Mouse (Mus musculus): ENCODE results near the gene Ccdc9.
"Not testable (repeated sequence)": the region's sequence is repeated elsewhere in the genome, so short reads cannot be mapped to it uniquely, and the experiment has no call there.

Ccdc9 gene

DNA sequence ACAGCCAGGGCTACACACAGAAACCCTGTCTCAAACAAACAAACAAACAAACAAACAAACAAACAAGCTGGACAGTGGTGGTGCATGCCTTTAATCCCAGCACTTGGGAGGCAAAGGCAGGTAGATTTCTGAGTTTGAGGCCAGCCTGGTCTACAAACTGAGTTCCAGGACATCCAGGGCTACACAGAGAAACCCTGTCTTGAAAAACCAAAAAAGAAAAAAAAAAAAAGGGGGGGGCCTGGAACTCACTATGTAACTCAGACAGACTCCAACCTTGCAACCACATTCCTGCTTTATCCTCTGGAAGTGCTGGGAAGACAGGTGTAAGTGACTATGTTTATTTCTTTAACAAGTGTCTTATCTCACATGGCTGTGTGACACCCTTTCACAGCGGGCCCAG is 21.5 kb upstream of the Ccdc9 start, which contains the start of gene Bbc3:
Gene Bbc3, plus strand, starts transcription at position 301 of the 400 bp plus-strand sequence.
- not testable (repeated sequence) for DNase-seq (ENCODE audit: low read depth)

DNA sequence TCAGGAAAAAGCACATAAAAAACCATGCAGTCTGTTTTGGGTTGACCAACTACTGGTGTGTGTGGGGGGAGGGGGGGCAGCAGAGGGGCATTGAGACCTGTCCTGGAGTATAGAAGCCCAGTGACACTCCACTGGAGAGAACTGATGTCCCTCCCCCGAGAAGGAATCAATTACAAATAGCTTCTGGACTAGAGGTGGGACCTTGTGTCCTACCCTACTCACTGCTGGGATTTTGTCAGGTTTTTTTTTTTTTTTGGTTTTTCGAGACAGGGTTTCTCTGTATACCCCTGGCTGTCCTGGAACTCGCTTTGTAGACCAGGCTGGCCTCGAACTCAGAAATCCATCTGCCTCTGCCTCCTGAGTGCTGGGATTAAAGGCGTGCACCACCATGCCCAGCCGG is 20.5 kb upstream of the Ccdc9 start:
- not testable (repeated sequence) for DNase-seq (ENCODE audit: low read depth)

DNA sequence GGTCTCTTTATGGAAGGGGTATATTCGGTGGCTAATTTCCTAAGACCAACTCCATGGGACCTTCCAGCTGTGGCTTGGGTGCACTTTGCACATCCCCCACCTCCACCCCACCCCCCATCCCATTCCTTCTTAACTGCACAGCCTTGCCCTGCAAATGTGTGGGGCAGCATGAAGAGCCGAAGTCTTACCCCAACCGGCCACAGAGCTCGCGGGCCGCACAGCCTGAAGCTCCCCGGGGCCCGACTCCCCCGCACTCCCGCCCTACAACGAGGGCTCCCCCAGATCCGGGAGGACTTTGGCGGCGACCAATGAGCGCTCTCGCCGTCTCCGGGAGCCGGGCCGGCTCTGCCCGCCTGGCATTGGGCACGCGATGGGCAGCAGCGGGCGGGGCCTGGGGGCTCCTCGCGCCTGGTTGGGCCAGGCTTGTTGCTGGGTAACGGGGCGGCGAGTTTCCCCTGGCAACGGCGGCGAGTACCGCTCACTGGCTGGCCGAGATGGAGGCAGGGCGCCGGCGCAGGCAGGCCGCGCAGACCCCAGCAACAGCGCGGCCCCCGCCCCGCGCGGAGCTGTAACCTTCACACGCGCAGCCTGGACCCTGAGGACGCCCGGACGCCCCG is 12.9 kb upstream of the Ccdc9 start:
- peak; percentile 70 for DNase-seq (ENCODE audit: low read depth)

DNA sequence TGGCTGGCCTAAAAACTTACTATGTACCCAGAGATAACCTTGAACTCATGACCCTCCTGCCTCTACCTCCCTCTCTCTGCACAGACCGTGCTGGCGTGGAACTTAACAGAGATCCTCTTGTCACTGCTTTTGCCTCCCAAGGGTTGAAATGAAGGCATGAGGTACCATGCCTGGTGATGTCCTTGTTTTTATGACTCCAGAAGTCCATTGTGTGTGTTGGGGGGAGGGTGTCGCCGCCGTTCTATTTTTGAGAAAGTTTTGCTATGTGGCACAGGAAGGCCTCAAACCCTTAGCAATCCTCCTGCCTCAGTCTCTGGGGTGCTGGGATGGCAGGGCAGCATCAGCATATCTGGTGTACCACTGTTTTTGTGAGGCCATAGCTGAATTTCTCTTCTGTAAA is 12.3 kb upstream of the Ccdc9 start:
- DNase-seq (ENCODE audit: low read depth): no peak

DNA sequence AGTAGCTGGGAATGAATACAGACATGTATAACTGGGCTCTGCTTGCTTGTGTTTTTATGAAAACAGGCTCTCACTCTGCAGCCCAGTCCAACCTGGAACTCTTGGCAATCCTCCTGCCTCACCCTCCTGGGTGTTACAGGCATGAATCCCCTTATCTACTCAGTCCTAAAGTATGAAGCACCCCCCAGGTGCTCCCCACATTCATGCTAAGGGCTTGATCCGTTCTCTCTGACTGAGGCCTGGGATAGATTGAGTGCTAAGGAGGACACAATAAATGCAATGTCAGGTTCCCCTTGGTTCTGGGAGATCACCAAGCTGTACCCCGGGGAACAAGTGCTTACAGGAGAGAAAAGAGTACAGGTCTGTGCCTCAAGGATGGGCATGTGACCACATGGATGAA is 11.0 kb upstream of the Ccdc9 start:
- no peak for DNase-seq (ENCODE audit: low read depth)

DNA sequence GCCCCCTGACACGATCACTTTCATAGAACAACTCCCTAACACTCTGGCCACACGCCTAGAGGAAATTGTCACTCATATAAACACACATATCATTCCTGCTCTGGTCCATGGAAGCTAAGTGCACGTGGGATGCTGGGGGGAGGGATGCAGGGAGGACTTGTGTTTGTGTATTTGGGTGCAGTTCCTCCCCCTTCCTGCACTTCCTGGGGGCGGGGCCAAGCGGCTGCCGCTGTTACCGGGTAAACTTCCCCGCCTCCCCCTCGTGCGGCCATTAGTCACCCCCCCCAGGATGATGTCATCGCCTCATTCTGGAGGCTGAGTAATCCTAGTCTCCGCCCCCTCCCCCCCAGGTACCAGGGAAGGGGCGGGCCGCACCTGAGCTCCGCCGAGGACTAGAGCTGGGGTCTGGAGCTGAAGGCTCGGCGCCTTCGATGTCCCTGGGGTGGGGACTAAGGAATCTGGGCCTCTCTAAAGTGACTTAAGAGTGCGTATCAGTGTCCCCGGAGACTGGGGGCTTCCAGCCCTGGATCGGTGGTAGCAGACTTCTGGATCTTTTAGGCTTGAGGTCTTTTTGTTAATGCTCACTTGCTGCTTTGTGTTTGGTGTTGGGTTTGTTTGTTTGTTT is 10.3 kb upstream of the Ccdc9 start:
- peak; percentile 97 for DNase-seq (ENCODE audit: low read depth)

DNA sequence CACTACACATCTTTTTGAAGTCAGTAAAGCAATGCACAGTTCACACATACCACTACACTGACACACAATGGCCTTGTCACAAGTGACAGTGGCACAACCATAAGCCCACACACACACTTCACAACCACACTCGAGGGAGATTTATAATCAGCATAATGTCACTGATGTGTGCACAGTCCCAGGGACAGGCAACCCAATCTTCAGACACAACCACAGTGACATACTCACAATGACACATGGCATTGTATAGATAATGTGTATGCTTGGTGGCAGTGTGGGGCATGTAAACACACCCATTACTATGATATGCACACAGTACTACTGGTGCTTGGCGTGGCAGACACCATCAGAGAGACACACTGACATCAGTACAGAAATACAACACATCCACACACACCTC is 9.6 kb upstream of the Ccdc9 start:
- DNase-seq (ENCODE audit: low read depth): peak; percentile 55

DNA sequence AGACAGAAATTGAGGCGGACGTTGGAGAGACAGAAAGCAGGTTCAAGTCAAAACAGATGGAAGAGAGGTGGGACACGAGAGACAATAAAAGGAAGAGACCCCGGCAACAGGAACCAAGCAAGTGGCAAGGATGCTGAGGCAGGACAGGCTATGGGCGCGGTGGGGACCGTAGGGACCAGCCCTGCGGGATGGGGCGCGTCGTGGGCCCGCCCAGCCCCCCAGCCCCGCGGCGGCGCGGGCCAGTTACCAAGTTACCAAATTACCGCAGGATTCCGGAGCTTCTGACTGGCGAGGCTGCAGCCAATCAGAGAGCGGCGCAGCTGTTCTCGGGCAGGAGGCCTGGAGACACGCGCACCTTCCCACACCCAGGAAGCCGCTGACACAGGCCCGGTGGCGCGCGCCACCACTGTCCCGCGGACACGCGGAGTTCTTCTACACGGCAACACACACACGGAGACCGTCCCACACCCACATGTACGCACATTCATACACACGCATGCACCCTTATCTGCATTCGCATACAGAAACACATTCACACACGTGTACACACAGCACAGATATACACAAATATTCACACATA is 8.8 kb upstream of the Ccdc9 start:
- peak; percentile 93 for DNase-seq (ENCODE audit: low read depth)

DNA sequence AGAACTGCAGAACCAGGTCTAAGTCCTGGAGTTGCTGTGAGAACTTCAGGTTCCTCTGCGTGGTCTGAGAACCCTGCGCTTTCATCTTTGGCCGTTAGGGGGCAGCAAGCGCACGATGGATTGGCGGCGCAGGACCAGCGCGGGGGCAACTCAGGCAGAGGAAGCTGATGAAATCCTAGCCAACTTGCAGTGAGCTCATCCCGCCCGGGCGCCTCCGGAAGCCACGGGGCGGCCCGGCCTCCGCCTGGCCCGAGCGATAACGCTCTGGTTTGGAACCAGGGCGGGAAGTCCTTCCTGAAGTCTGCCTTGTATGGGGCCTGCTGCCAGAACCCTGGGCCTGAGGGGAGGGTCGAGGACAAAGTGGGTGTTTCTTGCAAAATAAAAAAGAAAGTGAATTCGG is 8.2 kb upstream of the Ccdc9 start:
- DNase-seq (ENCODE audit: low read depth): peak; percentile 97

DNA sequence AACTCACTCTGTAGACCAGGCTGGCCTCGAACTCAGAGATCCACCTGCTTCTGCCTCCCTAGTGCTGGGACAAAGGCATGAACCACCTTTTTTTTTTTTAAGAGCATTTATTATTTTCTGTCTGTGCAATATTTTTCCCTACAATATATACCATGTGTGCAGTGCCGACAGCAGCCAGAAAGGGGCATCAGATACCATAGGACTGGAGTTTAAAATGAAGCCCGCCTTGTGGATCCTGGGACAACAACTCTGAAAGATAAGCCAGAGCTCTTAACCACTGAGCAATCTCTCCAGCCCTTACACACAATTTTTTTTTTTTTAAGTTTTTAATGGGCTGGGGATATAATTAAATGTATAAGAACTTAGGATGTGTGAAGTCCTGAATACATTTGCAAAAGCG is 7.8 kb upstream of the Ccdc9 start:
- DNase-seq (ENCODE audit: low read depth): peak; percentile 79

DNA sequence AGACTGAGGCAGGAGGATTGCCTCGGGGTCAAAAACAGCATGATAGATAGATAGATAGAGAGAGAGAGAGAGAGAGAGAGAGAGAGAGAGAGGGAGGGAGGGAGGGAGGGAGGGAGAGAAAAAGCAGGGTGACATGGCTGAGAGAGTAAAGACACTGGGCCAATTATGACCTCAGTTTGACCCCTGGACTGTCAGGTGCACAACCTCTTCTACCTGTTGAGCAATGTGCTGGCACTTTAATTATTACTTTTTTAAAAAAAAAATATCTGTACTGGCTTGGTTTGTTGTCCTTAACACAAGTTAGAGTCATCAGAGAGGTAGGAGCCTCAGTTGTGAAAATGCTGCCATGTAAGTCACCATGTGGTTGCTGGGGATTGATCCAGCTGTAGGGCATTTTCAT is 1.2 kb upstream of the Ccdc9 start:
- no peak for DNase-seq (ENCODE audit: low read depth)

DNA sequence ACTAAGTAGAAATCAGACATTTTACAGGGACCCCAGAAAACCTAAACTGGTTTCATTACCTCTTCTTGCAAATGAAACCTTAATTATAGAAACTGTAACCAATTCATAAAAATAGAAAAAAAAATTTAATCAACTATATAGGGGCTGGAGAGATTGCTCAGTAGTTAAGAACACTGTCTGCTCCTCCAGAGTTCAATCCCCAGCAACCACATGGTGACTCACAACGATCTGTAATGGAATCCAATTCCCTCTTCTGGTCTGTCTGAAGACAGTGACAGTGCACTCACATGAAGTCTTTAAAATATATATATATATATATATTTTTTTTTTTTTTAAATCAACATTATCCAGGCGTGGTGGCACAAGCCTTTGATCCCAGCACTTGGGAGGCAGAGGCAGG is 421 bp upstream of the Ccdc9 start:
- no peak for DNase-seq (ENCODE audit: low read depth)

DNA sequence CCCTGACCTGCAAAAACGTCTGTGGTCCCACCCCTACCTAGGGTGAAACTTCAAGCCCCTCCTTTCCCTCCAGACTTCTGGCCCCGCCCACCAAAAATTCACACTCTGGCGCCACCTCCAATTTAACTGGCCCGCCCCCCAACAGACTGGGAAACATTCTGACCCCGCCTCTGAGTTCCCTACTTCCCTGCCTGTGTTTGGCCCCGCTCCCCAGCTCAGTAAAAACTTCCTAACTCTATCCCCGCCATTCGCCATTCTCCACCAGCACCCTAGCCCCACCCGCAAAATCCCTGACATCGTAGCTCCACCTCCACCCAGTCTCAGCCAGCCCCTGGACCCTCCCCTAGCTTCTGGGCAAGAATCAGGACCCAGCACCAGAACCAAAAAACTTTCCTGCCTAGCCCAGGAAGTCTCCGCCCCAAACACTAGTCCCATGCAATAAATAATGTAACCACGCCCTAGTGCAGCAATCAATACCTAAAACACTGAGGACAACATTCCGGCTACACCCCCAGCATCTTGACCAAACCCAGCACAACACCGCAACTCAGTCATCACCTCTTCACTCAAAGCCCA is 1.1 kb downstream of the Ccdc9 start:
- DNase-seq (ENCODE audit: low read depth): peak; percentile 61

DNA sequence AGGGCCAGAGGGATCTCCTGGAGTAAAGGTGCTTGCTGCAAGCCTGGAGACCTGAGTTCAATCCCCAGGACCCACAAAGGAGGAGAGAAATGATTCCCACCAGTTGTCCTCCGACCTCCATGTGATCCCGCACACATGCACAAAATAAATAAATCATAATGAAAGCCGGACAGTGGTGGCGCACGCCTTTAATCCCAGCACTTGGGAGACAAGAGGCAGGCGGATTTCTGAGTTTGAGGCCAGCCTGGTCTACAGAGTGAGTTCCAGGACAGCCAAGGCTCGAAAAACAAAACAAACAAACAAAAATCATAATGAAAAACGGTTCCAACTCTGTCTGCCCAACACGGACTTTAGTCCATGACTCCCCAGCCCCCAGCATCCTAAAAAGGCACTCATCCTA is 1.7 kb downstream of the Ccdc9 start:
- no peak for DNase-seq (ENCODE audit: low read depth)

DNA sequence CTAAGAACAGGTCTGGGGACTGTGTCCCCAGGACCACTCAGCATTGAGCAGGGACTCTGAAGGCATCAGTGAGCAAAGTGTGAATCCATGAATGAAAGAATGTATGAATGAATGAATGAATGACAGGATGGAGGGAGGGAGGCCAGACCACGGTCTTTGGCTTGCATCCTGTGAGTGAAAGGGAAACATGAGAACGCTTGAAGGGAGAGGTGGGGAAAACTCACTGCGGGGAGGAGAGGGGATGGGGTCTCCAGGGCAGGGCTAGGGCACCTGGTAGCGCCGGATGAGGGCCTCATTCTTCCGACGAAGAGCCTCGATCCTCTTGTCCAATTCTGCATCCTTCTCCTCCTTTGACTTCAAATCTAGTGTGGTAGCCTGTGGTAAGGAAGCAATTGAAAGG is 2.6 kb downstream of the Ccdc9 start:
- no peak for DNase-seq (ENCODE audit: low read depth)

DNA sequence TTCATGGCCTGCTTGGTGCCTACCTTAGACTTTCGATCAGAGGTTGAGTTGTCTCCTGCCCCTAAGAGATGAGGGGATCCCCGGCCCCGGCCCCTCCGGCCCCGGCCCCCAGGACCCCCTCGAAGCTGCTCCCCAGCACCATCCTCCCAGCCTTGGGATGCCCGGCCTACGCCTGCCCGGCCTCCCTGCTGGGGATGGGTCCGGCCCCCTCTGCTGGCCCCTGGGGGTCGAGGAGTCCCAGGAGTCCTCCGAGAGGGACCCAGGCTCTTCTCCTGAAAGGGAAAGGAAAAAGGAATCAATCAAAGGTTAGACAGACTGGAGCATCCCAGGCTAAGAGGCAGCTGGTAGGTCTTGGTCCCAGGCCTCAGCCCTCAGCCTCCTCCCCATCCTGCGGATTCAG is 4.3 kb downstream of the Ccdc9 start:
- DNase-seq (ENCODE audit: low read depth): no peak

DNA sequence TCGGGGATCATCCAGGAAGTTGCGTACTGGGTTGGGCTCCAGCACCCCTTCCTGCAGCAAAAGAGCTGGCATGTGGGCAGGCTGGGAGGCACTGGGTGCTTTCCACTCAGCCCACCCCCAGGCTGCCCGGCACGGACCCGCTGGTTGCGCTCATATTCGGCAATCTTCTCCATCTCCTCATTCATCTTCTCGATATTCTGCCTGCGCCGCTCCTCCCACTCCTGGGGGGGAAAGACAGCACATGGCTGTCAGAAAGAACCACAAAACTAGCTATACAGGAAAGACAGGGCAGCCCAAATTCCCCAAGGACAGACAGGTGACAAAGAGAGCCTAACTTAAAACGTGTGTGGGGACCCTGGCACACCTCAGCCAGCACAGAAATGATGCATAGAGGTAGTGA is 5.9 kb downstream of the Ccdc9 start:
- DNase-seq (ENCODE audit: low read depth): peak; percentile 3

DNA sequence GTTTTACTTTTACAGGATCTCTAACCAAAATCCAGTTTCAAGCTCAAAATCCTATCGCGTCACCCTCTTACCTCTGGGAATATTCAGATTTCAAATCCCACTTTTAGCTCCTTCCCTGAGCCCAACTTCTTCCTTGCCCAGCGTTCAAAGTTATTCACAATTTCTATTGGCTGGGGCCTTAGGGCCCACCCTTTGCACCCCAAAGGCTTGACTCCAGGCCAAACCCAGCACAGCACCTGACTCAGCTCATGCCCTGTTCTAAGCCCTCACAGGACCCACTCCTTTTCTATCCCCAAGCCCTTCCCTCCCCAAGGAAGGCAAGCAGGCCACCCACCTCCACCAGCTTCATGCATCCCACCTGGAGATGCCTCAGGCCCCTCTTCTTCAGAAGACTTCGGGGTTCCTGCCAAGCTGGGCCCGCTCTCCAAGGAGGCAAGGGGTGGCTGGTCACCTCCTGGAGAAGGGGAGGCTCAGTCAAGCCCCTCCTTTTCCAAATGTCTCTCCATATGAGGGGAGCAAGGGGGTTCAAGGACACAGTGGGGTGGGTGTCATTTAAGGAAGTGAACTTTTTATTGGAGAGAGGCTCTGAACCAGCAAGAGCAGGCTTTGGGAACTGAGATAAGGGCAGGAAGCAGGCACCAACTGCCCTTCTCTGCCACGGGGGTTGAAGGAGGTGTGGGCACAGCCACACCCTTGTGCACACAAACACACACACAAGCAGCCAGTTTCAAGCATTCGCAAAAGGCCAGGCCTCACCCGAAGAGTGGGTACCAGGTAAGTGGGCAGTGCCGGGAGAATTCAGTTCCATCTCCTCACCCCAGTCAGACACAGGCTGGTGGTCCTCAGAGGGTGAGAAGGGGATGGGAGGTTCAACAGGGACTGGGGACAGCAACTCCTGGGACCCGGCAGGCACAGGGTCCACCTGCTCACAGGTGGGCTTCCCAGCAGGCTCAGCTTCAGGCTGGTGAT is 11.4 kb downstream of the Ccdc9 start:
- DNase-seq (ENCODE audit: low read depth): peak; percentile 13

DNA sequence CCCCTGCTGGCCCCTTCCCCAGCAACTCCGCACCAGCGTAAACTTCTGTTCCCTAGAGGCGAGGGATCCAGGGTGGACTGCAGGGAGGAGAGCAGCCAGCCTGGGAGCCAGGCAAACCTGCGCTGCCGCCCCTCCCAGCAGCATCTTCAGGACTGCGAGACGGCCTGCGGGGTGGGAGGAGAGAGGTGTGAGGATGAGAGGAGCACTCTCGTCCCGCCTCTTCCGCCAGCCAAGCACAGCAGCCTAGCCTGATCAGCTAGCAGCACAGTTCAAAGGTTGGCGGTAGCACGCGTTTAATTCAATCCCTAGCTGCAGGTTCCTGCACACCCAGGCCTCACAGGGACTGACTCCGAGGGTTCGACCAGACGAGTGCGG is 12.8 kb downstream of the Ccdc9 start:
- peak; percentile 94 for DNase-seq (ENCODE audit: low read depth)

DNA sequence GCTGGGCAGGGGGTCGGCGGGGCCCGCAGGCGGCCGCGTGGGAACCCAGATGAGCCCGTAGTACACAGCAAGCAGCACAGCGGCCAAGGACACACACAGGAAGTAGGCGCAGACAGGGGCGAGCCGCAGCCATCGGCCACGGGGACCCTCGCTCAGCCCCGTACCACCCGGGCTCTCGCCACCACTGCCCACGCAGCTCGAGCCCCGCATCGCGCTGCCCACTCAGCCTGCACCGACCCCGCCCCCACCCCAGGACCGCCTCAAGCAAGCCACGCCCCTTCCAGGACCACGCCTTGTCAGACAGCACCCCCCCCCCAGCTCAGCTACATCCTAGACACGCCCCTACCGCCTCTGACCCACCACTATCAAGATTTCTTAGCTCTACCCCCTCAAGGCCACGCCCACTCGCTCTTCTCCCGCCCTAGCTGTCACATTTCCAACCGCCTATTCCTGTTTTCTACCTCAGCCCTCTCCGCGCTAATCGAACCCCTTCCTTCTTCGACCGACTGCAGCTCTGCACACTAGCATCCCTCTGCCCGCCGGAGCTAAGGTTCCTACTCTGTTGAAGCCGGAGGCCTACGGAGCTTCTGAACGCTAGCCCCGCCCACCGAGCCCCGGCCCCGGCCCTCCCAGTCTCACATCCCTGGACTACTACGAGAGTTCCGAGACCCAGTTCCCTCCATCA is 13.4 kb downstream of the Ccdc9 start, which contains the start of gene Inafm1:
Gene Inafm1, minus strand, starts transcription at position 537 of the 685 bp plus-strand sequence.
- peak; percentile 96 for DNase-seq (ENCODE audit: low read depth)

DNA sequence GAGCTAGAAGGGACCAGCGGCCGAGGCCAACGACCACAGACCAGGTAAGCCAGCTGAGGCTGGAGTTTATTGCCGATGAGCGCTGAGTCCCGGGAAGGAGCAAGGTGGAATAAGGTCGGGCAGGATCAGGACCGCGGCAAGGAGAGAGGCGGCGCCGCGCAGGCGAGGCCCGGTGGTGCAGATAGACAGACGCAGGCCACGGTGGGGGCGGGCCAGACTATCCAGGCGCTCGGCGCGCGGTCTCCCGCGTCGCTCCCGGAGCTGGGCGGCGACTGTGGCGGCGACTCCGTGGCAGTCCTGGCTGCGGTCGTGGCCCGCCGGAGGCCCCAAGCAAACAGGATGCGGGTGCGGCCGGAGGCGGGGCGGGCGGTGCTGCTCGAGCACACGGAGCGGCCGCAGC is 13.9 kb downstream of the Ccdc9 start:
- no peak for DNase-seq (ENCODE audit: low read depth)

DNA sequence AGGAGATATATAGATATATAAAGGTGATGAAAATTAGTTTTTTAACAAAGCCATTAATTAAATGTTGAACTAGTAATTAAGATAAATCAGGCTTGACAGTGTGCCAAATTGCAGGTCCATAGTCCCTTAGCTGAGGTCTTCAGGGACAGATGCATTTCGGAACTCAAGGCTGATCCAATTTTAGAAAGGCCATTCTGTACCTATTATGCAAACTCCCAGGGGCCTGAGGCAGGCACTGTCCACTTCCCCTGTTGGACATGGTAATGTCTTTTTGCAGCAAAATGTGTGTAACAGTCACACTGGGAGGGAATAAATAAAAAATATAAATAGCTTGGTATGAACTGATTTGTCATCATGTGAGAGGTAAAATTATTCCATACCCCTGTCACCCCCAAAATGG is 15.5 kb downstream of the Ccdc9 start:
- DNase-seq (ENCODE audit: low read depth): no peak
